Mouse (Mus musculus) cerebellum, postnatal 25 days (tissue): ENCODE data around the gene Clk3.
A peak's percentile ranks its signal among the peaks of the same experiment; 100 is the strongest.

ENCODE experiments used
- DNase-seq, 2 experiments: peaks; one replicate each; pipeline ENCODE4 v3.0.0; 2021; ENCODE audit warnings: mixed read lengths in 2 of 2

The Clk3 gene

GRCm38 (mm10) chr9:57769539-57770069 is 3.9 kb upstream of the Clk3 start:
- no peak for DNase-seq

- no peak for DNase-seq
Observed at GRCm38 (mm10) chr9:57767231-57767630, 1.6 kb upstream of the Clk3 start.

- DNase-seq: no peak
Observed at GRCm38 (mm10) chr9:57766431-57766830, 771 bp upstream of the Clk3 start.

GRCm38 (mm10) chr9:57764974-57765363 is 691 bp downstream of the Clk3 start:
- peak; percentile 95 to 97 for DNase-seq

- DNase-seq: peak; percentile 74 to 84
Observed at GRCm38 (mm10) chr9:57764147-57764973, 1.3 kb downstream of the Clk3 start.

GRCm38 (mm10) chr9:57762563-57762991 is 3.1 kb downstream of the Clk3 start:
- DNase-seq: peak; percentile 83 to 86

GRCm38 (mm10) chr9:57761563-57762551 is 3.8 kb downstream of the Clk3 start:
- DNase-seq: peak in 1 of 2 experiments; percentile 31

- DNase-seq: peak in 1 of 2 experiments; percentile 48
Observed at GRCm38 (mm10) chr9:57760416-57761146, 5.1 kb downstream of the Clk3 start.

- DNase-seq: peak; percentile 90 to 93
Observed at GRCm38 (mm10) chr9:57759289-57759688, 6.4 kb downstream of the Clk3 start.

GRCm38 (mm10) chr9:57758528-57758927 is 7.1 kb downstream of the Clk3 start:
- peak in 1 of 2 experiments; percentile 57 for DNase-seq

GRCm38 (mm10) chr9:57757578-57757977 is 8.1 kb downstream of the Clk3 start:
- no peak for DNase-seq

- DNase-seq: no peak
Observed at GRCm38 (mm10) chr9:57750901-57751300, 14.8 kb downstream of the Clk3 start.

GRCm38 (mm10) chr9:57748831-57749230 is 16.8 kb downstream of the Clk3 start:
- no peak for DNase-seq

- DNase-seq: peak; percentile 84 to 89
Observed at GRCm38 (mm10) chr9:57748137-57748536, 17.5 kb downstream of the Clk3 start.

GRCm38 (mm10) chr9:57747067-57747466 is 18.6 kb downstream of the Clk3 start:
- no peak for DNase-seq

- peak; percentile 65 to 71 for DNase-seq
Observed at GRCm38 (mm10) chr9:57744462-57745091, 21.1 kb downstream of the Clk3 start.

GRCm38 (mm10) chr9:57739863-57740262 is 25.8 kb downstream of the Clk3 start:
- no peak for DNase-seq

GRCm38 (mm10) chr9:57733606-57734005 is 32.1 kb downstream of the Clk3 start:
- no peak for DNase-seq

- DNase-seq: peak in 1 of 2 experiments; percentile 74
Observed at GRCm38 (mm10) chr9:57728312-57728711, 37.3 kb downstream of the Clk3 start.

GRCm38 (mm10) chr9:57724701-57725100 is 41.0 kb downstream of the Clk3 start:
- DNase-seq: no peak

GRCm38 (mm10) chr9:57723796-57724195 is 41.9 kb downstream of the Clk3 start:
- DNase-seq: no peak

GRCm38 (mm10) chr9:57723315-57723715 is 42.3 kb downstream of the Clk3 start:
- peak; percentile 72 to 78 for DNase-seq
